Mouse (Mus musculus): ENCODE measurements around the gene Nwd1. TPM values are rescaled to one million over a fixed set of nuclear protein-coding genes. Genes with fewer than 3 reads are reported as not detected.
"Not testable (repeated sequence)": the region's sequence is repeated elsewhere in the genome, so short reads cannot be mapped to it uniquely, and the experiment has no call there.

The Nwd1 gene
- polyA plus RNA-seq, 1 experiment: 21.2 TPM

DNA sequence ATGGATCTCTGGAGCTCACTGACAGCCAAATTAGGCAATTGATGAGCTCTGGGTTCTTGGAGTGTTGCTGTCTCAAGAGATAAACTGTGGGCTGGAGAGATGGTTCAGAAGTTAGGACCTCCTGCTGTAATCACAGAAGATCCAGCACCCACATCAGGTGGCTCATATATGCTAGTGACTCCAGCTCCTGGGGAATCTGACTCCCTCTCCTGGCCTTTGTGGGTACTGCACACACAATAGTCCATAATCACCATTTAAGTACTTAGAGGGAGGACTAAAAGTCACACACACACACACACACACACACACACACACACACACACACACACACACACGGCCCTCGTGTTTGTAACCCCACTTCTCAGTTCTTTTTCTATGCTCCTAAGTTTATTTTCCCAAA lies 13.5 kb downstream of the Nwd1 start:
- TF ChIP-seq CTCF (IDR thresholded peaks at IDR 0.05; ENCODE audit: borderline replicate concordance, insufficient read depth, low read depth, low read length) (0 out of 2 replicates have a peak, but pooled peaks have one; percentile 13), POLR2A (IDR thresholded peaks at IDR 0.05; ENCODE audit: borderline replicate concordance, insufficient read depth, low read length) (no peak)
- Histone ChIP-seq H3K4me1 (ENCODE audit: control insufficient read depth, insufficient read depth, low read length) (no peaks in the 10 kb centered on the region), H3K27ac (ENCODE audit: insufficient read depth, low read length) (no peak overlapping the region), H3K4me3 (replicated peaks; ENCODE audit: insufficient read depth, low read depth, low read length) (no peak overlapping the region), H3K27me3 (ENCODE audit: control insufficient read depth, insufficient read depth, low read length) (no peaks in the 10 kb centered on the region)
- DNase-seq: no peak
- WGBS: 83% methylated on average over 2 of the region's 2 CpGs

GRCm38 (mm10) chr8:72664107-72664652 lies 17.7 kb downstream of the Nwd1 start:
- H3K4me1 ChIP-seq (ENCODE audit: control insufficient read depth, insufficient read depth, low read length): no peaks in the 10 kb centered on the region
- no peak for TF ChIP-seq POLR2A (IDR thresholded peaks at IDR 0.05; ENCODE audit: borderline replicate concordance, insufficient read depth, low read length)
- no peak for TF ChIP-seq CTCF (IDR thresholded peaks at IDR 0.05; ENCODE audit: borderline replicate concordance, insufficient read depth, low read depth, low read length)
- no peaks in the 10 kb centered on the region for H3K27me3 ChIP-seq (ENCODE audit: control insufficient read depth, insufficient read depth, low read length)
- WGBS: 71% methylated on average over 3 of the region's 3 CpGs
- H3K27ac ChIP-seq (ENCODE audit: insufficient read depth, low read length): no peak overlapping the region
- DNase-seq: peak in 1 of 2 experiments; percentile 5
- H3K4me3 ChIP-seq (replicated peaks; ENCODE audit: insufficient read depth, low read depth, low read length): no peak overlapping the region

DNA sequence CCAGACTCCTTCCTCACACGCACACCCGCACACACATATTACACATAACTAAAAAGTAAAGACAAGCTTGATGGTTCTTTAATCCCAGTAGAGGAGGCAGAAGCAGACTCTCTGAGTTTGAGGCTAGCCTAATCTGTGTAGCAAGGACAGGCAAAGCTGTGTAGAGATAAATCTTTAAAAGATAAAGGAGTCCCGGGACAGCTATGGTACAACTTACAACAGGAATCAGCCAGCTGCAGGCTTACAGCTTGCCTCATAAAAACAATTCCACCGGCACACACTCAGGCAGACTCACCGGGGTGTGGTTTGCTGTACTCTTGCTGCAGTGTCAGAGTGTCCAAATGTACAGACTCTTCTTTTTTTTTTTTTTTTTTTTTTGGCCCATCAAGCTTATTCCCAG lies 18.2 kb downstream of the Nwd1 start:
- Histone ChIP-seq H3K27ac (ENCODE audit: insufficient read depth, low read length) (no peak overlapping the region), H3K4me1 (ENCODE audit: control insufficient read depth, insufficient read depth, low read length) (no peaks in the 10 kb centered on the region), H3K4me3 (replicated peaks; ENCODE audit: insufficient read depth, low read depth, low read length) (no peak overlapping the region), H3K27me3 (ENCODE audit: control insufficient read depth, insufficient read depth, low read length) (no peaks in the 10 kb centered on the region)
- TF ChIP-seq POLR2A (IDR thresholded peaks at IDR 0.05; ENCODE audit: borderline replicate concordance, insufficient read depth, low read length): no peak
- no peak for TF ChIP-seq CTCF (IDR thresholded peaks at IDR 0.05; ENCODE audit: borderline replicate concordance, insufficient read depth, low read depth, low read length)
- DNase-seq: no peak
- WGBS: 81% methylated on average over 5 of the region's 5 CpGs

- no peak overlapping the region for H3K27ac ChIP-seq (ENCODE audit: insufficient read depth, low read length)
- H3K4me1 ChIP-seq (ENCODE audit: control insufficient read depth, insufficient read depth, low read length): no peaks in the 10 kb centered on the region
- no peaks in the 10 kb centered on the region for H3K27me3 ChIP-seq (ENCODE audit: control insufficient read depth, insufficient read depth, low read length)
- no peak for TF ChIP-seq POLR2A (IDR thresholded peaks at IDR 0.05; ENCODE audit: borderline replicate concordance, insufficient read depth, low read length)
- no peak overlapping the region for H3K4me3 ChIP-seq (replicated peaks; ENCODE audit: insufficient read depth, low read depth, low read length)
- no peak for DNase-seq
- WGBS: 60% methylated on average over 5 of the region's 5 CpGs
These were observed 18.9 kb downstream of the Nwd1 start for GRCm38 (mm10) chr8:72665405-72665804.

DNA sequence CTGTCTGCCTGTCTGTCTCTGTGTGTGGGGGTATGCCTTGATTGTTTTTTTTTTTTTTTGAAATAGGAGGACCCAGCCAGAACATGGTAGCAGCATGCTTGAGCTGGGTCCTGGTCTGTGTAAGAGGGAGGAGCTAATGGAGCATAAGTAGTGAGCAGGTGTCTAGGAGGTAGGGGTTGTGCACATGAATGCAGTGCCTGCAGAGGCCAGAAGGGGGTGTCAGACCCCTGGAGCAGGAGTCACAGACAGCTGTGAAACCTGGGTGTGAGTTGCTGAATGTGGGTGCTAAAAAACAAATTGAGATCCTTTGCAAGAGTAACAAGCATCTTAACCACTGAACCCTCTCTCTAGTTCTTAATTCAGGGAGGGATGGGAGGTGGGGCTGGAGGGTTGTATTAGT lies 22.4 kb downstream of the Nwd1 start:
- DNase-seq: no peak
- Histone ChIP-seq H3K4me1 (ENCODE audit: control insufficient read depth, insufficient read depth, low read length) (no peaks in the 10 kb centered on the region), H3K27ac (ENCODE audit: insufficient read depth, low read length) (no peak overlapping the region), H3K27me3 (ENCODE audit: control insufficient read depth, insufficient read depth, low read length) (no peaks in the 10 kb centered on the region), H3K4me3 (replicated peaks; ENCODE audit: insufficient read depth, low read depth, low read length) (no peak overlapping the region)
- TF ChIP-seq CTCF (IDR thresholded peaks at IDR 0.05; ENCODE audit: borderline replicate concordance, insufficient read depth, low read depth, low read length) (no peak), POLR2A (IDR thresholded peaks at IDR 0.05; ENCODE audit: borderline replicate concordance, insufficient read depth, low read length) (no peak)

GRCm38 (mm10) chr8:72672802-72673201 lies 26.3 kb downstream of the Nwd1 start:
- Histone ChIP-seq H3K27ac (ENCODE audit: insufficient read depth, low read length) (no peak overlapping the region), H3K4me3 (replicated peaks; ENCODE audit: insufficient read depth, low read depth, low read length) (no peak overlapping the region), H3K27me3 (ENCODE audit: control insufficient read depth, insufficient read depth, low read length) (no peaks in the 10 kb centered on the region), H3K4me1 (ENCODE audit: control insufficient read depth, insufficient read depth, low read length) (no peaks in the 10 kb centered on the region; the same call in 1 of the 2 replicates)
- DNase-seq: no peak
- WGBS: 90% methylated on average over 1 of the region's 1 CpGs
- TF ChIP-seq POLR2A (IDR thresholded peaks at IDR 0.05; ENCODE audit: borderline replicate concordance, insufficient read depth, low read length) (no peak), CTCF (IDR thresholded peaks at IDR 0.05; ENCODE audit: borderline replicate concordance, insufficient read depth, low read depth, low read length) (no peak)

GRCm38 (mm10) chr8:72674184-72674583 lies 27.7 kb downstream of the Nwd1 start:
- TF ChIP-seq POLR2A (IDR thresholded peaks at IDR 0.05; ENCODE audit: borderline replicate concordance, insufficient read depth, low read length) (no peak), CTCF (IDR thresholded peaks at IDR 0.05; ENCODE audit: borderline replicate concordance, insufficient read depth, low read depth, low read length) (no peak)
- 71% methylated on average over 2 of the region's 2 CpGs for WGBS
- H3K4me1 ChIP-seq (ENCODE audit: control insufficient read depth, insufficient read depth, low read length): no peaks in the 10 kb centered on the region; the same call in 1 of the 2 replicates
- DNase-seq: peak in 1 of 2 experiments; percentile 17
- no peaks in the 10 kb centered on the region for H3K27me3 ChIP-seq (ENCODE audit: control insufficient read depth, insufficient read depth, low read length)
- H3K4me3 ChIP-seq (replicated peaks; ENCODE audit: insufficient read depth, low read depth, low read length): no peak overlapping the region
- H3K27ac ChIP-seq (ENCODE audit: insufficient read depth, low read length): no peak overlapping the region

DNA sequence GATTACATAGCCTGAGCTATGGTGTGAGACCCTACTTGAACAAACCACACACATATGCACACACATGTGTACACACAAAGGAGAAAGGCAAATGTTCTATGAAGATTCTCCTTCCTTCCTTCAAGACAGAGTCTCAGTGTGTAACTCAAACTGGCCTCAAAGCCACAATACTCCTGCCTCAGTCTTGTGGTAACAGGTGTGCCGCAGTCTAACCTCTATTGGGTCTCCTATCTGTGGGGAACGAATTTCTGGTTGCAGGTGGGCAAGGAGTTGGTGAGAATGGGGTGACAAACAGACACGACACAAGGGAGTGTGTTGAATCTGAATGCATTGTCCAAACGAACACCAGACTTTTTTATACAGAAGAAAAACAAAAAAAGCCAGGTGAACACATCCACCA lies 29.9 kb downstream of the Nwd1 start:
- Histone ChIP-seq H3K27ac (ENCODE audit: insufficient read depth, low read length) (no peak overlapping the region), H3K4me1 (ENCODE audit: control insufficient read depth, insufficient read depth, low read length) (no peaks in the 10 kb centered on the region; the same call in 1 of the 2 replicates), H3K27me3 (ENCODE audit: control insufficient read depth, insufficient read depth, low read length) (no peaks in the 10 kb centered on the region), H3K4me3 (replicated peaks; ENCODE audit: insufficient read depth, low read depth, low read length) (no peak overlapping the region)
- TF ChIP-seq POLR2A (IDR thresholded peaks at IDR 0.05; ENCODE audit: borderline replicate concordance, insufficient read depth, low read length): no peak
- TF ChIP-seq CTCF (IDR thresholded peaks at IDR 0.05; ENCODE audit: borderline replicate concordance, insufficient read depth, low read depth, low read length): no peak
- WGBS: 64% methylated on average over 4 of the region's 4 CpGs
- DNase-seq: no peak

DNA sequence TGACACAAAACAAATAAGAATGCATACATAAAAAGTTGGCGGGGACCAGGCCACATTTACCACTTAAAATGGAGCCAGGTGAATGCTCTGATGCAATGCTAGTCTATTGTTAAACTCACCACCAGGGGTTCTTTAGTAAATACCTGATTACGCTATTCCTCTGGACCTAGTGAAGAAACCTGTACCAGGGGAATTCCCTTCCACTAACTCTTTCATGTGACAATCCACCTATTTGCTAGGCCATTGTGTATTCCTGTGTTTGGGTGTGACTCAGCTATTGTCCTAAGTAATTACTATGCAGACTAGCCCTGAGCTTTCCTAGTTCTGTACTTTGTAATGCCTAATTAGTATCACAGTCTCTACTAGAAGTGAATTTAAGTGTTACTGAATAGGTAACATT lies 30.3 kb downstream of the Nwd1 start:
- H3K4me3 ChIP-seq (replicated peaks; ENCODE audit: insufficient read depth, low read depth, low read length); H3K27me3 ChIP-seq (ENCODE audit: control insufficient read depth, insufficient read depth, low read length); H3K4me1 ChIP-seq (ENCODE audit: control insufficient read depth, insufficient read depth, low read length); DNase-seq; H3K27ac ChIP-seq (ENCODE audit: insufficient read depth, low read length): not testable (repeated sequence)
- WGBS: 70% methylated on average over 2 of the region's 2 CpGs
